Mouse (Mus musculus): Measurements from ENCODE around the gene Sel1l2.
A peak's percentile ranks its signal among the peaks of the same experiment; 100 is the strongest.

DNA sequence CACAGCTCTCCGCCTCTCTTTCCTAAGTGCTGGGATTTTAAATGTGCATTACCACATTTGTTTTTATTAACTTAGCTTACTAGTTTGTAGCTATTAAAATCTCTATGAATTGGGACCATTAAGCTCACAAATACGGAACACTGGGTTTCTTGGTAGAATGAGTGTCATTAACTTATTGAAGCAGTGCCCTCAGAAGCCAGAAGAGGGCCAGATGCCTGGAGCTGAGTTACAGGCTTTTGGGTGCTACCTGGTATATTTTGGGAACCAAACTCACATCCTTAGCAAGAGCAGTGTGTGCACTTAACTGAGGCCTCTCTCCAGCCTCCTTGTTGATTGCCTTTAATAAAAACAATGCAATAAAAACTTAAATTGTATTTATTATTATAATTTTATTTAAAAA is 188.8 kb downstream of the Sel1l2 start:
- peak; percentile 38; the same call in 1 of the 2 replicates for TF ChIP-seq CTCF (IDR thresholded peaks at IDR 0.05; ENCODE audit: extremely low read depth, insufficient read depth, low read length)
- TF ChIP-seq POLR2A (IDR thresholded peaks at IDR 0.05; ENCODE audit: extremely low read depth, insufficient read depth, low read length), result no peak
